Mouse (Mus musculus): ENCODE measurements around the gene Dok3.

The Dok3 gene

GRCm38 (mm10) chr13:55507877-55508276, 21.2 kb downstream of the Dok3 start:
- DNase-seq (ENCODE audit: low read depth) = no peak

GRCm38 (mm10) chr13:55506697-55507096, 22.4 kb downstream of the Dok3 start:
- no peak for DNase-seq (ENCODE audit: low read depth)

- DNase-seq (ENCODE audit: low read depth) = no peak
Observed at GRCm38 (mm10) chr13:55505810-55506209, 23.3 kb downstream of the Dok3 start.

- no peak for DNase-seq (ENCODE audit: low read depth)
Observed at GRCm38 (mm10) chr13:55504390-55504789, 24.7 kb downstream of the Dok3 start.

- DNase-seq (ENCODE audit: low read depth) = no peak
Observed at GRCm38 (mm10) chr13:55502405-55502804, 26.7 kb downstream of the Dok3 start.

- DNase-seq (ENCODE audit: low read depth) = no peak
Observed at GRCm38 (mm10) chr13:55500575-55500974, 28.5 kb downstream of the Dok3 start.

GRCm38 (mm10) chr13:55498906-55499305, 30.2 kb downstream of the Dok3 start:
- no peak for DNase-seq (ENCODE audit: low read depth)

- DNase-seq (ENCODE audit: low read depth) = no peak
Observed at GRCm38 (mm10) chr13:55496661-55497060, 32.4 kb downstream of the Dok3 start.

GRCm38 (mm10) chr13:55495702-55496101, 33.4 kb downstream of the Dok3 start:
- no peak for DNase-seq (ENCODE audit: low read depth)

- DNase-seq (ENCODE audit: low read depth) = no peak
Observed at GRCm38 (mm10) chr13:55494883-55495621, 34.0 kb downstream of the Dok3 start.

GRCm38 (mm10) chr13:55494257-55494656, 34.8 kb downstream of the Dok3 start:
- no peak for DNase-seq (ENCODE audit: low read depth)

GRCm38 (mm10) chr13:55487578-55488498, 41.3 kb downstream of the Dok3 start, which contains the start of gene Dbn1:
Gene Dbn1 (minus strand): TSS chr13:55488111.
- DNase-seq (ENCODE audit: low read depth) = no peak

GRCm38 (mm10) chr13:55486916-55487577, 42.0 kb downstream of the Dok3 start:
- no peak for DNase-seq (ENCODE audit: low read depth)

- DNase-seq (ENCODE audit: low read depth) = no peak
Observed at GRCm38 (mm10) chr13:55486029-55486794, 42.9 kb downstream of the Dok3 start.

- DNase-seq (ENCODE audit: low read depth) = no peak
Observed at GRCm38 (mm10) chr13:55484520-55485088, 44.5 kb downstream of the Dok3 start.

- DNase-seq (ENCODE audit: low read depth) = no peak
Observed at GRCm38 (mm10) chr13:55483593-55483992, 45.5 kb downstream of the Dok3 start.

- DNase-seq (ENCODE audit: low read depth) = no peak
Observed at GRCm38 (mm10) chr13:55483071-55483470, 46.0 kb downstream of the Dok3 start.

GRCm38 (mm10) chr13:55482542-55482941, 46.6 kb downstream of the Dok3 start:
- no peak for DNase-seq (ENCODE audit: low read depth)

GRCm38 (mm10) chr13:55479929-55480328, 49.2 kb downstream of the Dok3 start:
- DNase-seq (ENCODE audit: low read depth) = no peak

- DNase-seq (ENCODE audit: low read depth) = no peak
Observed at GRCm38 (mm10) chr13:55479008-55479407, 50.1 kb downstream of the Dok3 start.

- no peak for DNase-seq (ENCODE audit: low read depth)
Observed at GRCm38 (mm10) chr13:55478036-55478435, 51.1 kb downstream of the Dok3 start.

All from c-Kit-positive CD71-positive TER-119-negative erythroid progenitor cells, embryonic 14.5 days (primary cell).